ENCODE assay signal across 9 mouse cellular contexts in the genomic region with DNA sequence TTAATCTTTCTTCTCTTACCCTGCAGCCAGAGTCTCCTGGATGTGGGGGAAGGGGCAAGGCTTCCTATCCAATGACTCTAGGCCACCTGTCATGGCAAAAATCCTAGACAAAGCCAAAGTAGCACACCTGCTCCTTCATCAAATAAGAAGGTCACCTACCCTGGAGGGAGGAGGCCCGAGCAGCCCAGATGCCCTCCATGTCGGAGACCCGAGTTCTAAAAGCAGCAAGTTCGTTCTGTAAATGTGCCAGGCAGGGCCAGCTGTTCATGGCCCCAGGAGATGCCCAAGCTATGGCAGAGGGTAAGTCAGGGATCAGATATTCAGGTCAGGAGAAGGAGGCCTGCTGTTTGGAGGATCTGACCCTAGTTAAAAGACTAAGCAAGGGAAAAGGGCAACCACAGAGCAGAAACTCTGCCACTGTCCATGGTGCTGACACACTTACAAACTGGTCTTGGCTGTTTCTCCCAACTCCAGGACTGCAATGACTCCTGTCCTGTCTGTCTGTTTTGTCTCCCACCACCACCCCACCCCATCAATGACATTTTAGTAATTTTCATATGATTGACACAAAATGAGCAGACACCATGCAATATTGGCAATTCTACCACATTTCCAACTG.
DNase-seq lines count a peak whose midpoint lies in the region; ATAC-seq and TF ChIP-seq lines count a peak whose summit lies in the region.
"Had no signal": no experiment of that assay in that cellular context is flagged by ENCODE, and none has a peak within 500 bp of the region (broad histone marks: within the 10 kb centered on the region; RNA-seq: fewer than 3 reads in every experiment).

No protein-coding gene starts in this region.

- H3K4me2 ChIP-seq in lung, embryonic 14.5 days: no peak overlapping the region

- H3K9ac ChIP-seq in lung, embryonic 14.5 days: no peak overlapping the region

- WGBS in lung, embryonic 14.5 days: 84% methylated on average over 4 of the region's 4 CpGs
- WGBS in lung, adult 2 months: 88% methylated on average over 4 of the region's 4 CpGs
- WGBS in cerebellum, adult 2 months: 38% methylated on average over 4 of the region's 4 CpGs

- no peaks in the 10 kb centered on the region for H3K4me1 ChIP-seq in lung, embryonic 14.5 days (ENCODE audit: insufficient read depth)
- H3K4me1 ChIP-seq in lung, adult 2 months (ENCODE audit: control insufficient read depth, insufficient read depth, low read length): no peaks in the 10 kb centered on the region
- no peaks in the 10 kb centered on the region for H3K4me1 ChIP-seq in cerebellum, adult 2 months (ENCODE audit: control insufficient read depth, insufficient read depth, low read length)

- no peaks in the 10 kb centered on the region for H3K36me3 ChIP-seq in lung, embryonic 14.5 days (ENCODE audit: insufficient read depth)

- TF ChIP-seq POLR2A in lung, adult 2 months (IDR thresholded peaks at IDR 0.05; ENCODE audit: borderline replicate concordance, extremely low read depth, low read depth, low read length): no peak
- no peak for TF ChIP-seq POLR2A in cerebellum, adult 2 months (IDR thresholded peaks at IDR 0.05; ENCODE audit: borderline replicate concordance, insufficient read depth, low read length)

- H3K4me3 ChIP-seq in lung, embryonic 14.5 days (ENCODE audit: low read depth, low read length): no peak overlapping the region
- H3K4me3 ChIP-seq in lung, adult 2 months (replicated peaks; ENCODE audit: extremely low read depth, low read depth, low read length): no peak overlapping the region
- no peak overlapping the region for H3K4me3 ChIP-seq in cerebellum, adult 2 months (replicated peaks; ENCODE audit: insufficient read depth, low read depth, low read length)

- H3K27ac ChIP-seq in lung, embryonic 14.5 days (ENCODE audit: low read depth): no peak overlapping the region
- no peak overlapping the region for H3K27ac ChIP-seq in cerebellum, adult 2 months (ENCODE audit: insufficient read depth, low read length)

- H3K9me3 ChIP-seq in lung, embryonic 14.5 days (ENCODE audit: low read depth, low read length): no peaks in the 10 kb centered on the region

- no peak for ATAC-seq in lung, embryonic 14.5 days (ENCODE audit: insufficient read depth)
- ATAC-seq in granulocyte monocyte progenitor cell, adult 5-6 weeks (replicated peaks; ENCODE audit: poor library complexity, severe bottlenecking): no peak

- DNase-seq in adrenal gland, postnatal 25 days: peak; percentile 9
- DNase-seq in adrenal gland, adult 8-10 months: no peak
- DNase-seq in lung, embryonic 14.5 days: peak; percentile 79
- DNase-seq in lung, adult 2 months: no peak
- DNase-seq in cerebellum, adult 2 months: peak; percentile 30 to 56
- peak; percentile 75 to 76 for DNase-seq in kidney, postnatal 4 days
- DNase-seq in layer of hippocampus, postnatal 14 days (ENCODE audit: low spot score in 2 of 2): no peak
- DNase-seq: layer of hippocampus, postnatal 36 days had no signal

- H3K27me3 ChIP-seq in lung, embryonic 14.5 days (ENCODE audit: insufficient read depth, low read length): no peaks in the 10 kb centered on the region
- no peaks in the 10 kb centered on the region for H3K27me3 ChIP-seq in cerebellum, adult 2 months (ENCODE audit: control insufficient read depth, insufficient read depth, low read length)

- no peak for TF ChIP-seq CTCF in lung, embryonic 14.5 days (IDR thresholded peaks at IDR 0.05; ENCODE audit: low read depth)
- TF ChIP-seq CTCF in lung, adult 2 months (IDR thresholded peaks at IDR 0.05; ENCODE audit: insufficient read depth, low read length): no peak
- TF ChIP-seq CTCF in cerebellum, adult 2 months (IDR thresholded peaks at IDR 0.05; ENCODE audit: borderline replicate concordance, insufficient read depth, low read depth, low read length): no peak

Comparison
In these comparisons a context has a peak if more than half of its experiments do, and no peak if none do; other contexts are left out.
1. DNase-seq: peak in adrenal gland, postnatal 25 days (single experiment), lung, embryonic 14.5 days (single experiment), cerebellum, adult 2 months (2 of 2) and kidney, postnatal 4 days (2 of 2); none in adrenal gland, adult 8-10 months (single experiment), lung, adult 2 months (single experiment) and layer of hippocampus, postnatal 14 days (0 of 2).